Mouse (Mus musculus): ENCODE data around the gene Mdga2.

Gene Mdga2

GRCm38 (mm10) chr12:67222221-67223025 is at the start of gene Mdga2:
Gene Mdga2, minus strand, starts transcription at chr12:67222549.
- DNase-seq (ENCODE audit: low spot score in 2 of 2) = peak; percentile 57 to 60

- no peak for DNase-seq (ENCODE audit: low spot score in 2 of 2)
Measured at GRCm38 (mm10) chr12:67267409-67267808, 45.1 kb upstream of the Mdga2 start.

GRCm38 (mm10) chr12:67223530-67223929 is 1.2 kb upstream of the Mdga2 start:
- DNase-seq (ENCODE audit: low spot score in 2 of 2) = no peak

GRCm38 (mm10) chr12:67221329-67222220 is 774 bp downstream of the Mdga2 start:
- peak; percentile 49 to 52 for DNase-seq (ENCODE audit: low spot score in 2 of 2)

GRCm38 (mm10) chr12:67220641-67221231 is 1.6 kb downstream of the Mdga2 start:
- peak; percentile 48 to 55 for DNase-seq (ENCODE audit: low spot score in 2 of 2)

- DNase-seq (ENCODE audit: low spot score in 2 of 2) = peak in 1 of 2 experiments; percentile 24
Measured at GRCm38 (mm10) chr12:67220041-67220440, 2.3 kb downstream of the Mdga2 start.

GRCm38 (mm10) chr12:67219564-67219963 is 2.8 kb downstream of the Mdga2 start:
- DNase-seq (ENCODE audit: low spot score in 2 of 2) = no peak

- DNase-seq (ENCODE audit: low spot score in 2 of 2) = no peak
Measured at GRCm38 (mm10) chr12:67212801-67213200, 9.5 kb downstream of the Mdga2 start.

GRCm38 (mm10) chr12:67178155-67178554 is 44.2 kb downstream of the Mdga2 start:
- no peak for DNase-seq (ENCODE audit: low spot score in 2 of 2)

GRCm38 (mm10) chr12:67156569-67157237 is 65.6 kb downstream of the Mdga2 start:
- no peak for DNase-seq (ENCODE audit: low spot score in 2 of 2)

GRCm38 (mm10) chr12:67153077-67153476 is 69.3 kb downstream of the Mdga2 start:
- no peak for DNase-seq (ENCODE audit: low spot score in 2 of 2)

GRCm38 (mm10) chr12:67141605-67142004 is 80.7 kb downstream of the Mdga2 start:
- DNase-seq (ENCODE audit: low spot score in 2 of 2) = no peak

GRCm38 (mm10) chr12:67140131-67140530 is 82.2 kb downstream of the Mdga2 start:
- DNase-seq (ENCODE audit: low spot score in 2 of 2) = no peak

GRCm38 (mm10) chr12:67127457-67127856 is 94.9 kb downstream of the Mdga2 start:
- no peak for DNase-seq (ENCODE audit: low spot score in 2 of 2)

GRCm38 (mm10) chr12:67123874-67124273 is 98.5 kb downstream of the Mdga2 start:
- DNase-seq (ENCODE audit: low spot score in 2 of 2) = no peak

GRCm38 (mm10) chr12:67118652-67119515 is 103.5 kb downstream of the Mdga2 start:
- no peak for DNase-seq (ENCODE audit: low spot score in 2 of 2)

- DNase-seq (ENCODE audit: low spot score in 2 of 2) = no peak
Measured at GRCm38 (mm10) chr12:67104171-67104570, 118.2 kb downstream of the Mdga2 start.

- no peak for DNase-seq (ENCODE audit: low spot score in 2 of 2)
Measured at GRCm38 (mm10) chr12:67094414-67094813, 127.9 kb downstream of the Mdga2 start.

- DNase-seq (ENCODE audit: low spot score in 2 of 2) = no peak
Measured at GRCm38 (mm10) chr12:67090420-67090965, 131.9 kb downstream of the Mdga2 start.

All from frontal cortex, postnatal 25 days (tissue).